Mouse (Mus musculus): ENCODE results near the gene Tmem94. TPM values are rescaled to one million over a fixed set of nuclear protein-coding genes. Genes with fewer than 3 reads are reported as not detected.
"Not testable (repeated sequence)": the region's sequence is repeated elsewhere in the genome, so short reads cannot be mapped to it uniquely, and the experiment has no call there.

Tmem94 gene
- polyA plus RNA-seq, 1 experiment: 132 TPM

DNA sequence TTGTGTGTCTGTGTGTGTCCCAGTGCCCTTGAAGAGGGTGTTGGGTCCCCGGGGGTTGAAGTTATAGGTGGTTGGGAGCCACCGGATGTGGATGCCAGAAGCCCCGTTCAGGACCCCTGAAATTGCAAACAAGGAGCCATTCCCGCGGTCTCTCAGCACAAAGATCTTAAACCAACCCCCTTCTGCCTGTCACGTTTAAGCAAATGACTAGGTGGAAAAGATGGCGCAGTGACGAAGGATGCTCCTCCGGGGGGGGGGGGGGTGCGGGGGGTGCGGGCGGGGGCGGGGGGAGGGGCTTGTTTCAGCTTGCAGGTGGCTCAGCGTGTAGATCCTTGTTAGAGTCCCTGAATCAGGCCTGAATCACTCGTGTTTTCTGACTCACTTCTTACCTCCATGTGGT lies 17.9 kb upstream of the Tmem94 start:
- TF ChIP-seq CTCF (IDR thresholded peaks at IDR 0.05; ENCODE audit: extremely low read depth, insufficient read length, insufficient replicate concordance, low read depth, low read length): no peak
- no peak for TF ChIP-seq POLR2A (IDR thresholded peaks at IDR 0.05; ENCODE audit: low read depth, low read length)

DNA sequence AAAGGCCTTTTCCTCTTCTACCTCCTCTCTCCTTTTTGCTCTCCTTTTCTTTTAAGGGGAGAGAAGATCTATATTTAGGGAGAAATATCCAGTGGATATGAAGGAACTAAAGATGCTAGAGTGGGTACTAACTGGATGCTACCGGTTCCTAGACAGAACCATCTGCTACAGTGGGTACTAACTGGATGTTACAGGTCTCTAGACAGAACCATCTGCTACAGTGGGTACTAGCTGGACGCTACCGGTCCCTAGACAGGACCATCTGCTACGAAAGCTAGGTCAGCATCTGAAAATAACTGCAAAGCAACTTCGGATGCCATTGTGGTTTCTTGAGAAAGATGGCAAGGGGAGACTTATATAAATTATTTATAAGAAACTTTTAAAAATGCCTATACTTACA lies 15.4 kb upstream of the Tmem94 start:
- H3K36me3 ChIP-seq (ENCODE audit: control insufficient read depth, insufficient read depth, low read length): no peaks in the 10 kb centered on the region
- TF ChIP-seq POLR2A (IDR thresholded peaks at IDR 0.05; ENCODE audit: low read depth, low read length) (no peak), CTCF (IDR thresholded peaks at IDR 0.05; ENCODE audit: extremely low read depth, insufficient read length, insufficient replicate concordance, low read depth, low read length) (no peak)
- 91% methylated on average over 5 of the region's 5 CpGs for WGBS
- H3K27ac ChIP-seq (ENCODE audit: insufficient read depth, low read depth, low read length): no peak overlapping the region
- H3K4me3 ChIP-seq (ENCODE audit: low read depth, low read length): no peak overlapping the region
- peaks cover 15% of the 10 kb centered on the region for H3K4me1 ChIP-seq (ENCODE audit: control insufficient read depth, insufficient read depth, insufficient read length, low read length)
- no peaks in the 10 kb centered on the region for H3K27me3 ChIP-seq (ENCODE audit: control insufficient read depth, insufficient read depth, low read length)

More for the DNA sequence above, 17.9 kb upstream of the Tmem94 start:
- Histone ChIP-seq H3K4me3 (ENCODE audit: low read depth, low read length) (peak overlapping the region; percentile 17; the same call in 1 of the 2 replicates), H3K27me3 (ENCODE audit: control insufficient read depth, insufficient read depth, low read length) (no peaks in the 10 kb centered on the region), H3K36me3 (ENCODE audit: control insufficient read depth, insufficient read depth, low read length) (no peaks in the 10 kb centered on the region), H3K27ac (ENCODE audit: insufficient read depth, low read depth, low read length) (no peak overlapping the region), H3K4me1 (ENCODE audit: control insufficient read depth, insufficient read depth, insufficient read length, low read length) (peaks cover 6% of the 10 kb centered on the region; the same call in 1 of the 2 replicates)
- WGBS: 17% methylated on average over 15 of the region's 15 CpGs

DNA sequence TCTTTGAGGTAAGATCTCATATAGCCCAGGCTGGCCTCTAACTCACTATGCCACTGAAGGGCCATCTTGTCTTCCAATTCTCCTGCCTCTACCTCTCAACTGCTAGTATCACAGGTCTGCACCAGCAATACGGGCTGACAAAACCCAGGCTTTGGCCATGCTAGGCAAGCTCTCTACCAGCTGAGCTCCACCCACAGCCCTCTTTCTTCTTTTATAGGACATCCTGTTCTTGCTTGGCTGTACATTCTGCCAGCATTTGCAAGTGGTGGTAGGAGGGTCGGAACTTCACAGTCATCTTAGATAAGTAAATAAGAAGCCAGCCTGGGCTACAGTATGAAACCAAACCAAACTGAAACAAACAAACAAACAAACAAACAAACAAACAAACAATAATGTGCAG lies 13.5 kb upstream of the Tmem94 start:
- H3K36me3 ChIP-seq (ENCODE audit: control insufficient read depth, insufficient read depth, low read length): no peaks in the 10 kb centered on the region
- no peak for TF ChIP-seq CTCF (IDR thresholded peaks at IDR 0.05; ENCODE audit: extremely low read depth, insufficient read length, insufficient replicate concordance, low read depth, low read length)
- no peak for TF ChIP-seq POLR2A (IDR thresholded peaks at IDR 0.05; ENCODE audit: low read depth, low read length)
- WGBS: 69% methylated on average over 2 of the region's 2 CpGs
- H3K4me1 ChIP-seq (ENCODE audit: control insufficient read depth, insufficient read depth, insufficient read length, low read length): peaks cover 15% of the 10 kb centered on the region
- H3K4me3 ChIP-seq (ENCODE audit: low read depth, low read length): no peak overlapping the region
- no peak overlapping the region for H3K27ac ChIP-seq (ENCODE audit: insufficient read depth, low read depth, low read length)
- H3K27me3 ChIP-seq (ENCODE audit: control insufficient read depth, insufficient read depth, low read length): no peaks in the 10 kb centered on the region

DNA sequence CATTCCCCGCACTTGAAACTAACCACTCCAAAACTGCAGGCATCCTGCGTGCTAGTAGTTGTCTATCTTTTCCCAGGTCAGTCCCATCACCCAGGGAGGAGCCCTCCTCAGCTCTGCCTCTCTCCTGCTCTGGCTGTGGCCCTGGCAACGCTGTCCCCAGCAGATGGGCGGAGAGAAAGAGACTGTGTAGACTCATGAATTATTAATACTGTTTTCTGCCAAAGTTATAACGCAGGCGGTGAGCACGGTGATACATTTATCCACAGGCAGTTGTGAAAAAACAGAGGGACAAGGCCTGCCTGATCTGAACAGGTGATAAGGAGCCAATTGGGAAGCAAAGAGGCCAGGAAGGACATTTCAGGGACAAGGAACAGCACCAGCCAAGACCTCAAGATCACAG lies 12.6 kb upstream of the Tmem94 start:
- TF ChIP-seq CTCF (IDR thresholded peaks at IDR 0.05; ENCODE audit: extremely low read depth, insufficient read length, insufficient replicate concordance, low read depth, low read length): no peak
- TF ChIP-seq POLR2A (IDR thresholded peaks at IDR 0.05; ENCODE audit: low read depth, low read length): no peak
- Histone ChIP-seq H3K4me1 (ENCODE audit: control insufficient read depth, insufficient read depth, insufficient read length, low read length) (peaks cover 11% of the 10 kb centered on the region), H3K4me3 (ENCODE audit: low read depth, low read length) (no peak overlapping the region), H3K27me3 (ENCODE audit: control insufficient read depth, insufficient read depth, low read length) (no peaks in the 10 kb centered on the region), H3K27ac (ENCODE audit: insufficient read depth, low read depth, low read length) (peak overlapping the region; percentile 77), H3K36me3 (ENCODE audit: control insufficient read depth, insufficient read depth, low read length) (no peaks in the 10 kb centered on the region)
- WGBS: 77% methylated on average over 7 of the region's 7 CpGs

DNA sequence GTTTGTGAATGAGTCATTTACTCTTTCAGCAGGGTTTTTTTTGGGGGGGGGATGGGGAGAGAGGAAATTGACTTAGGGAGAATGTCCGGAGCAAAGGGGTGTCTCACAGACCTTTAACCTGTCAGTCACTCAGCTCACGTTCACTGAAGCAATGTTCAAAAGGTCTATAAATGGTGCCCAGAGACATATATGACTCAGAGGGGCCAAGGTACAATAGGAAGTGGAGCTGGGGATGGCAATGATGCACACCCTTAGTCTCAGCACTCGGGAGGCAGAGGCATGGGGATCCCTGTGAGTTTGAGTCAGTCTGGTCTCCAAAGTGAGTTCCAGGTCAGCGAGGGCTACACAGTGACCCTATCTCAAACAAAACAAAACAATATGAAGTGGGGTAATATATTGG lies 11.7 kb upstream of the Tmem94 start:
- TF ChIP-seq CTCF (IDR thresholded peaks at IDR 0.05; ENCODE audit: extremely low read depth, insufficient read length, insufficient replicate concordance, low read depth, low read length): no peak
- peak; percentile 58; the same call in 1 of the 2 replicates for TF ChIP-seq POLR2A (IDR thresholded peaks at IDR 0.05; ENCODE audit: low read depth, low read length)
- WGBS: 32% methylated on average over 4 of the region's 4 CpGs
- H3K36me3 ChIP-seq (ENCODE audit: control insufficient read depth, insufficient read depth, low read length): no peaks in the 10 kb centered on the region
- no peaks in the 10 kb centered on the region for H3K27me3 ChIP-seq (ENCODE audit: control insufficient read depth, insufficient read depth, low read length)
- no peak overlapping the region for H3K4me3 ChIP-seq (ENCODE audit: low read depth, low read length)
- H3K4me1 ChIP-seq (ENCODE audit: control insufficient read depth, insufficient read depth, insufficient read length, low read length): peaks cover 11% of the 10 kb centered on the region
- H3K27ac ChIP-seq (ENCODE audit: insufficient read depth, low read depth, low read length): peak overlapping the region; percentile 91

DNA sequence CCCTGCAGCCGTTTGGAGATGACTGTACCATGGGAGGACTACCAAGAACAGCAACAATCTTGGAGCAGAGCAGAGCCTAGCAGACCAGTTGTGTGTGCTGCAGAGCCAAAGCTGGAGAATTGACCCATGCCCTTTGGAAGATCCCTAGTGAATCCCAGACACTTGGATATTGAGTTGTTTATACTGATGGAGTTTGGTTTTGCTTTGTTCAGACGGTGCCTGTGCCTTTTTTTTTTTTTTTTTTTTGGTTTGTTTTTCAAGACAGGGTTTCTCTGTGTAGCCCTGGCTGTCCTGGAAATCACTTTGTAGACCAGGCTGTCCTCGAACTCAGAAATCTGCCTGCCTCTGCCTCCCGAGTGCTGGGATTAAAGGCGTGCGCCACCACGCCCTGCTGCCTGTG lies 3.1 kb upstream of the Tmem94 start:
- H3K27me3 ChIP-seq (ENCODE audit: control insufficient read depth, insufficient read depth, low read length); H3K27ac ChIP-seq (ENCODE audit: insufficient read depth, low read depth, low read length); H3K4me3 ChIP-seq (ENCODE audit: low read depth, low read length); H3K36me3 ChIP-seq (ENCODE audit: control insufficient read depth, insufficient read depth, low read length); H3K4me1 ChIP-seq (ENCODE audit: control insufficient read depth, insufficient read depth, insufficient read length, low read length): not testable (repeated sequence)
- WGBS: 89% methylated on average over 7 of the region's 7 CpGs

DNA sequence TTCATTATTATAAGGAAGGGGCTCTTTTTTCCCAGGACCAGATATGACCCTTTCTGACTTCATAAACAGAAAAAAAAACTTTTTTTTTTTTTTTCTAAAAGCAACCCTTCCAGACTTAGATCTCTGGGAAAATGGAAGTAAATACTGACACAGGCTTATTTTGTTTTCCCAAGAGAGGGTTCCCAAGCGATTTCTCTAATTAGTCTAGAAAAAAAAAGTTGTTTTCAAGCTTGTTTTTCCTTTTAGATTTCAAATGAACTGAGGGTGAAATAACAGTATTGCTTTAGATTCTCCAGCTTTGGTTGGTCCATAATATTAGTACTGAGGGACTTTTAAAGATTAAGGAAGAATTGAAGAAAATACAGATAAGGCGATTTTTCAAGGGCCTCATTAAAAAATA lies 535 bp upstream of the Tmem94 start:
- H3K27me3 ChIP-seq (ENCODE audit: control insufficient read depth, insufficient read depth, low read length): no peaks in the 10 kb centered on the region
- 0 out of 2 replicates have a peak overlapping the region, but pooled peaks have one; percentile 57 for H3K27ac ChIP-seq (ENCODE audit: insufficient read depth, low read depth, low read length)
- no peaks in the 10 kb centered on the region; the same call in 1 of the 2 replicates for H3K4me1 ChIP-seq (ENCODE audit: control insufficient read depth, insufficient read depth, insufficient read length, low read length)
- H3K4me3 ChIP-seq (ENCODE audit: low read depth, low read length): no peak overlapping the region
- no peaks in the 10 kb centered on the region for H3K36me3 ChIP-seq (ENCODE audit: control insufficient read depth, insufficient read depth, low read length)
- WGBS: 16% methylated on average over 2 of the region's 2 CpGs
- TF ChIP-seq POLR2A (IDR thresholded peaks at IDR 0.05; ENCODE audit: low read depth, low read length): no peak

DNA sequence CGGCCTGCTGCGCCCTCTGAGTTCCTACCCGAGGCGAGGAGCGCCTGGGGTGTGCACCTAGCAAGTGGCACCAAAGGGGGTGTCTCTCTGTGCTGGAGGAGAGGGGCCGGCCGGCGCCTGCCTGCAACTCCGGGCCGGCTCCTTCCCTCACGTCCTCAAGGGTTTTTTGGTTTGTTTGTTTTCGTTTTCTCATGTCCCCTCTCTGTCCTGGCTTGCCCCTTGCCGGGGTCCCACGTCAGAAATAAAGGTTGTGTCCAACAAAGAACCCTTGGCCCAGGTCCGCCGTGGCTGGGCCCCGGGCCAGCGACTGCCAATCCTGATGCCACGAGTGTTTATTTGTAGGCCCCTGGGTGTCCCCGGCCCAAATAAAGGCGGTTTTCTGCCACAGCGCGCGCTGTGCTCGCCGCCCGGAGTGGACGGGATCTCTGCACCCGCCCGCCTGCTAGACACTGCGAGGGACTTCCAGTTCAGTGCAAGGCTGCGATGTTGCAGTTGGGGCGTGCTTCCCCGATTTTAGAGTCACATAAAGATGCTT lies 441 bp downstream of the Tmem94 start:
- Histone ChIP-seq H3K36me3 (ENCODE audit: control insufficient read depth, insufficient read depth, low read length) (no peaks in the 10 kb centered on the region), H3K27me3 (ENCODE audit: control insufficient read depth, insufficient read depth, low read length) (no peaks in the 10 kb centered on the region), H3K4me1 (ENCODE audit: control insufficient read depth, insufficient read depth, insufficient read length, low read length) (no peaks in the 10 kb centered on the region; the same call in 1 of the 2 replicates), H3K27ac (ENCODE audit: insufficient read depth, low read depth, low read length) (peak overlapping the region; percentile 75), H3K4me3 (ENCODE audit: low read depth, low read length) (peak overlapping the region; percentile 94)
- WGBS: under 1% methylated on average over 34 of the region's 34 CpGs
- TF ChIP-seq CTCF (IDR thresholded peaks at IDR 0.05; ENCODE audit: extremely low read depth, insufficient read length, insufficient replicate concordance, low read depth, low read length) (no peak), POLR2A (IDR thresholded peaks at IDR 0.05; ENCODE audit: low read depth, low read length) (no peak)

Measured in small intestine, adult 2 months (tissue).